Comparison of ENCODE assay signal across 6 mouse cellular contexts in the genomic region with DNA sequence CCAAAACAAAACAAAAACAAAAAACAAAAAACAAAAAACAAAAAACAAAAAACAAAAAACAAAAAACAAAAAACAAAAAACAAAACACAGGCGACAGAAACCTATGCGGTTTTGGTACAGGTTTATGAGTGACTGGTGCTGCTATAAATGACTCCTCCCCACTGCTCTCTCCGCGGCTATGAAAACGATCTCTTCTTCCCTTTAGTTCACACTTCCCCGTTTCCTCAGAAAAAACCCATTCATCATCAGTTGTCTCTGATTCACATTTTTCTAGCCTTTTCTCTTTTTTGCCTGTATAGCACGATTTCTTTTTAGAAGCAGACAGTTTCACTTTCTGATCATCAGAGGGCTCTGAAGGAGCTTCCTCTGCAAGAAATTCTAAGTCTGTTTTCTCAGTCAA.
A peak's percentile ranks its signal among the peaks of the same experiment; 100 is the strongest.
DNase-seq lines count a peak whose midpoint lies in the region; ATAC-seq and TF ChIP-seq lines count a peak whose summit lies in the region.
"Not testable (repeated sequence)": the region's sequence is repeated elsewhere in the genome, so short reads cannot be mapped to it uniquely, and the experiment has no call there.

No protein-coding gene starts in this region.

- TF ChIP-seq POLR2A in CH12.LX (IDR thresholded peaks at IDR 0.05; ENCODE audit: low read depth, low read length); MEL (IDR thresholded peaks at IDR 0.05; ENCODE audit: control insufficient read depth in 1 of 2, insufficient read depth in 1 of 2, low read depth in 1 of 2, low read length in 2 of 2, poor library complexity in 1 of 2); bone marrow macrophage, adult 2 months (IDR thresholded peaks at IDR 0.05; ENCODE audit: borderline replicate concordance, low read depth, low read length): not testable (repeated sequence)

- peak; percentile 47 for DNase-seq in CH12.LX (ENCODE audit: extremely low read depth)
- DNase-seq in MEL (ENCODE audit: low read depth, low spot score): peak; percentile 15

- dilution Hi-C loops in CH12.LX (cut with MboI; ENCODE audit: extremely low pct_ligation_motif_present, extremely low pct_unique_long_range_greater_than_20kb, low sequenced_read_pairs): not testable (repeated sequence)

- not testable (repeated sequence) for H3K27ac ChIP-seq in CH12.LX (ENCODE audit: insufficient read depth, low read depth); MEL (ENCODE audit: control insufficient read depth, low read depth, low read length); bone marrow macrophage, adult 2 months (ENCODE audit: insufficient read depth, low read depth, low read length)

- H3K9me3 ChIP-seq in CH12.LX (replicated peaks; ENCODE audit: low read length); MEL (replicated peaks; ENCODE audit: insufficient read depth, low read length): not testable (repeated sequence)

- H3K4me1 ChIP-seq in CH12.LX (ENCODE audit: control insufficient read depth in 1 of 2, insufficient read depth in 2 of 2); MEL (ENCODE audit: control insufficient read depth in 1 of 2, insufficient read depth in 2 of 2, low read length in 2 of 2); bone marrow macrophage, adult 2 months (ENCODE audit: control insufficient read depth, insufficient read depth, low read length): not testable (repeated sequence)

- TF ChIP-seq EP300 in CH12.LX (IDR thresholded peaks at IDR 0.05; ENCODE audit: low read length); MEL (IDR thresholded peaks at IDR 0.05; ENCODE audit: low read depth in 1 of 2, low read length in 2 of 2): not testable (repeated sequence)

- not testable (repeated sequence) for TF ChIP-seq CTCF in CH12.LX (conservative IDR thresholded peaks at IDR 0.05 in 1 of 2, IDR thresholded peaks at IDR 0.05 in 1 of 2; ENCODE audit: low read depth in 2 of 2, low read length in 2 of 2); MEL (IDR thresholded peaks at IDR 0.05 in 2 of 3, conservative IDR thresholded peaks at IDR 0.05 in 1 of 3; ENCODE audit: control insufficient read depth in 1 of 3, insufficient read depth in 1 of 3, low read depth in 2 of 3, low read length in 3 of 3, poor library complexity in 1 of 3, severe bottlenecking in 1 of 3); bone marrow macrophage, adult 2 months (IDR thresholded peaks at IDR 0.05; ENCODE audit: low read depth, low read length)

- H3K9ac ChIP-seq in CH12.LX (ENCODE audit: insufficient read depth, low read depth); MEL (ENCODE audit: control insufficient read depth, low read depth, low read length, poor library complexity, severe bottlenecking): not testable (repeated sequence)

- H3K4me2 ChIP-seq in CH12.LX (ENCODE audit: insufficient read depth, low read depth, poor library complexity, severe bottlenecking): not testable (repeated sequence)

- H3K79me2 ChIP-seq in CH12.LX (replicated peaks; ENCODE audit: control insufficient read depth, extremely low read depth, insufficient read depth, poor library complexity, severe bottlenecking); MEL (ENCODE audit: control insufficient read depth, insufficient read depth, low read length, poor library complexity): not testable (repeated sequence)

- H3K4me3 ChIP-seq in CH12.LX (replicated peaks in 1 of 3; ENCODE audit: low read depth in 2 of 3, low read length in 2 of 3, poor library complexity in 1 of 3): not testable (repeated sequence)
- H3K4me3 ChIP-seq in MEL (ENCODE audit: control insufficient read depth in 1 of 2, insufficient read depth in 1 of 2, low read depth in 2 of 2, low read length in 2 of 2): peak overlapping the region; percentile 27 to 37; a peak in 2 of 4 replicates
- peak overlapping the region; percentile 18; the same call in 1 of the 2 replicates for H3K4me3 ChIP-seq in bone marrow macrophage, adult 2 months (ENCODE audit: insufficient read depth, low read length)

- H3K27me3 ChIP-seq in CH12.LX (replicated peaks); MEL (ENCODE audit: control insufficient read depth in 1 of 2, insufficient read depth in 2 of 2, low read length in 2 of 2): not testable (repeated sequence)

- not testable (repeated sequence) for H3K36me3 ChIP-seq in CH12.LX (replicated peaks in 1 of 2; ENCODE audit: control insufficient read depth in 1 of 2, insufficient read depth in 1 of 2, low read length in 1 of 2); MEL (ENCODE audit: control insufficient read depth in 1 of 2, insufficient read depth in 2 of 2, low read length in 2 of 2)

- peak; percentile 69 for ATAC-seq in common myeloid progenitor, adult 5-6 weeks (replicated peaks; ENCODE audit: low read depth, poor library complexity, severe bottlenecking)
- ATAC-seq in hematopoietic stem cell, adult 5-6 weeks (replicated peaks in 1 of 2; ENCODE audit: insufficient read depth in 1 of 2, low FRiP score in 2 of 2, low TSS enrichment in 1 of 2, low read depth in 1 of 2, poor library complexity in 2 of 2, severe bottlenecking in 2 of 2): peak; percentile 60 to 67; a peak in 3 of 4 replicates
- peak; percentile 61 for ATAC-seq in megakaryocyte progenitor cell, adult 5-6 weeks (replicated peaks; ENCODE audit: poor library complexity)

- TF ChIP-seq RAD21 in CH12.LX (IDR thresholded peaks at IDR 0.05; ENCODE audit: low read depth, low read length); MEL (IDR thresholded peaks at IDR 0.05; ENCODE audit: low read depth, low read length): not testable (repeated sequence)

- in situ Hi-C loops in CH12.LX (cut with MboI; ENCODE audit: low pct_ligation_motif_present, low pct_unique_long_range_greater_than_20kb, low sequenced_read_pairs): not testable (repeated sequence)
